Mouse (Mus musculus) erythroblast, embryonic 14.5 days (primary cell): Measurements from ENCODE around the gene Hist1h4f. TPM values are rescaled to one million over a fixed set of nuclear protein-coding genes. Genes with fewer than 3 reads are reported as not detected.
"Not testable (repeated sequence)": the region's sequence is repeated elsewhere in the genome, so short reads cannot be mapped to it uniquely, and the experiment has no call there.

Source experiments
- H3K27me3 ChIP-seq: 2 replicates; pipeline ENCODE4 v1.6.1; 2012; ENCODE audit warnings: inconsistent platforms; ENCODE audit not compliant: control insufficient read depth
- H3K36me3 ChIP-seq: 2 replicates; pipeline ENCODE4 v1.6.1; 2012; ENCODE audit warnings: mild to moderate bottlenecking, inconsistent platforms; ENCODE audit not compliant: control insufficient read depth
- H3K4me1 ChIP-seq: 2 replicates; pipeline ENCODE4 v1.6.1; 2012; ENCODE audit warnings: inconsistent platforms; ENCODE audit not compliant: control insufficient read depth
- H3K4me3 ChIP-seq: replicated peaks from 2 replicates; pipeline ENCODE3; 2012; ENCODE audit warnings: moderate library complexity, mild to moderate bottlenecking, inconsistent platforms
- H3K9me3 ChIP-seq: 2 replicates; pipeline ENCODE4 v1.6.1; 2012; ENCODE audit warnings: low read length, inconsistent platforms, mixed read lengths; ENCODE audit not compliant: control insufficient read depth
- GATA1 ChIP-seq: IDR thresholded peaks from 2 replicates; pipeline ENCODE4 v1.6.1; 2012; ENCODE audit warnings: low read length, inconsistent platforms, mixed read lengths
- TAL1 ChIP-seq: IDR thresholded peaks from 3 replicates; pipeline ENCODE4 v1.6.1; 2012; ENCODE audit warnings: low read length, inconsistent platforms, mixed read lengths
- polyA plus RNA-seq: library from polyadenylated mRNA; stranded (reverse); fragments of >175 nt; gene quantifications from 2 replicates; pipeline ENCODE4 v1.2.3, GENCODE M21; 2012

Gene Hist1h4f
- 8.3 and 13.8 TPM in 2 replicates for polyA plus RNA-seq

DNA sequence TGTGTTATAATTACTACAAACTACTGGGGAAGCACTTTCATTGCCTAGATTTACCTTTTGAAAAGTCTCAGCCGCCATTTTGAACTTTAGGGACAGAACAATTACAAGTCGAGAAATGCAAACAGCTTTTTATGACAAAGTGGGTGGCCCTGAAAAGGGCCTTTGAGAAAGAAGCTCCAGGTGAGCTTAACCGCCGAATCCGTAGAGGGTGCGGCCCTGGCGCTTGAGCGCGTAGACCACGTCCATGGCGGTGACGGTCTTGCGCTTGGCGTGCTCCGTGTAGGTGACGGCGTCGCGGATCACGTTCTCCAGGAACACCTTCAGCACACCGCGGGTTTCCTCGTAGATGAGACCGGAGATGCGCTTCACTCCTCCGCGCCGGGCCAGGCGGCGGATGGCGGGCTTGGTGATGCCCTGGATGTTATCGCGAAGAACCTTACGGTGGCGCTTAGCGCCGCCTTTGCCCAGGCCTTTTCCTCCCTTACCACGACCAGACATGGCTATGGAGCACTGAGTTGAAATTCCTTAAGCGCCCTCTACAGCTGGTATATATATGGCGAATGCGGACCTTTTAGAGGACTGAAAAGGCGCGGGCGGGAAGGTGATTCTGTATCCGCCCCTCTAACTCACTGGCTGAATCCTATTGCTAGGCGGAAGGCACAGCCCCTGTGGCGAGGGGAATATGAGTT lies at the start of gene Hist1h4f:
Gene Hist1h4f, minus strand, starts transcription at position 503 of the 689 bp plus-strand sequence.
- Histone ChIP-seq H3K4me3 (peak within 1 kb of the TSS; percentile 68), H3K4me1 (peaks cover 79% of the 10 kb centered on the region)
- not testable (repeated sequence) for H3K27me3 ChIP-seq, H3K9me3 ChIP-seq, H3K36me3 ChIP-seq

GRCm38 (mm10) chr13:23597957-23598356 lies 46.5 kb upstream of the Hist1h4f start:
- H3K27me3 ChIP-seq: no peaks in the 10 kb centered on the region
- TF ChIP-seq GATA1 (no peak), TAL1 (no peak)
- H3K4me1 ChIP-seq: peaks cover 69% of the 10 kb centered on the region

DNA sequence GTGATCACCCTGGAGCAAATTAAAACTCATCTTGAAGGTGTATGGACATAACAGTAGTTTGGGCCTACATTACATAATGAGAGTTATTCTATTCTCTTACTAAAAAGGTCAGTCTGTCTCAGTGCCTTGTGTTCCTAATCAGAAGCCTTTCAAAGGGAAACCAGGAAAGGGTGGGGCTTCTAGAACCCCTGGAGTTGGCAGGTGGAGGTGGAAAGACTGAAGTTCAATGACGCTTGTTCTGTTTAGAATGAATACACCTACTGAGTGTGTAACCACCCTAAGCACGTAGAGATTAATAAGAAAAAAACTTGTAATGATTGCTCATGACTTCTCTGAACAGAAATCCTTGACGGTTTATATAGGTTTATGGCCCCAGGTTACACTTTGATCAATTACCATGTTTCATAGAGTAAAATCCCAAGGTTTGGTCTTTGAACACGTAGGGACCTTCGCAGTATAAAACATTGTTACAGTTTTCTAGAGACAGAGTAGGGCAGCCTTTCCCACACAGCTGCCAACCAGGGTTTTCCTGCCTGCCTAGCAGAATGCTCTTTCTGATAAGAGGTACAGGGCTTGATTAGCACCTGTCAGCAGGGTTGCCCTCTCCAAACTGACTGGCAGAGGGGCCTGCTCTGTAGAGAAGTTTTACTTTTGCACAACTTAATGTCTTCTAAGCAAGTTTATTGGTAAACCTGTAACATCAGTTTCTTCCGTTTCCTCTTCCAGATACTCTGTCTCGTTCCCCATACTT lies 44.3 kb upstream of the Hist1h4f start:
- H3K4me1 ChIP-seq: peaks cover 72% of the 10 kb centered on the region
- TF ChIP-seq GATA1 (peak; percentile 89), TAL1 (peak; percentile 92)
- peak overlapping the region; percentile 45 for H3K4me3 ChIP-seq
- peaks cover 9% of the 10 kb centered on the region for H3K36me3 ChIP-seq
- H3K9me3 ChIP-seq: peaks cover 3% of the 10 kb centered on the region; the same call in 1 of the 2 replicates
- H3K27me3 ChIP-seq: no peaks in the 10 kb centered on the region

More at GRCm38 (mm10) chr13:23597957-23598356, 46.5 kb upstream of the Hist1h4f start:
- peak overlapping the region; percentile 42 for H3K4me3 ChIP-seq
- H3K9me3 ChIP-seq: peaks cover 4% of the 10 kb centered on the region
- peaks cover 9% of the 10 kb centered on the region for H3K36me3 ChIP-seq

DNA sequence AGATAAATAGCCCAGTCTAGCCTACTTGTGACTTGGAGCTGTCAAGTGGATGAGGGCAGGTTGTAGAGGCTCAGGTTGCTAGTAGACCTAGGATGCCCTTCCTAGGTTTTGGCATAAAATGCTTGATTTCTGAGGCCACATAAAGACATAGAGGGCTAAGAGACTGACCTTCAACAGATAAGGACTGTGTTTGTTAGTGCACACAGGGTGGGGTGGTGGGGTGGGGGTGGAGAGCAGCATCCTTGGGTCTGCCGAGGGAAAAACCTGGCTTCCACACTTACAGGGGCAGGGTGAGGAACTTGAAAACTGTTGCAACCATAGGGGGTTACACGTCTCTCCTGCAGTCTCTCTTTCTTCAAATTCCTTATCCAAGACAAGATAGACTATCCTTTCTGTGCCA lies 43.7 kb upstream of the Hist1h4f start:
- Histone ChIP-seq H3K9me3 (peaks cover 3% of the 10 kb centered on the region; the same call in 1 of the 2 replicates), H3K4me3 (peak overlapping the region; percentile 45), H3K36me3 (peaks cover 9% of the 10 kb centered on the region), H3K27me3 (no peaks in the 10 kb centered on the region), H3K4me1 (peaks cover 72% of the 10 kb centered on the region)
- TF ChIP-seq GATA1 (no peak), TAL1 (no peak)

- no peak overlapping the region for H3K4me3 ChIP-seq
- peaks cover 11% of the 10 kb centered on the region for H3K36me3 ChIP-seq
- peaks cover 74% of the 10 kb centered on the region for H3K4me1 ChIP-seq
- H3K9me3 ChIP-seq: peaks cover 3% of the 10 kb centered on the region; the same call in 1 of the 2 replicates
- TF ChIP-seq TAL1: no peak
- peak; percentile 59 for TF ChIP-seq GATA1
- no peaks in the 10 kb centered on the region for H3K27me3 ChIP-seq
Measured at GRCm38 (mm10) chr13:23593051-23593770, 41.8 kb upstream of the Hist1h4f start.

- Histone ChIP-seq H3K4me3 (no peak overlapping the region), H3K9me3 (peaks cover 3% of the 10 kb centered on the region; the same call in 1 of the 2 replicates), H3K27me3 (no peaks in the 10 kb centered on the region), H3K36me3 (peaks cover 11% of the 10 kb centered on the region), H3K4me1 (peaks cover 73% of the 10 kb centered on the region)
- no peak for TF ChIP-seq GATA1
- TF ChIP-seq TAL1: no peak
Measured at GRCm38 (mm10) chr13:23592614-23593013, 41.2 kb upstream of the Hist1h4f start.

DNA sequence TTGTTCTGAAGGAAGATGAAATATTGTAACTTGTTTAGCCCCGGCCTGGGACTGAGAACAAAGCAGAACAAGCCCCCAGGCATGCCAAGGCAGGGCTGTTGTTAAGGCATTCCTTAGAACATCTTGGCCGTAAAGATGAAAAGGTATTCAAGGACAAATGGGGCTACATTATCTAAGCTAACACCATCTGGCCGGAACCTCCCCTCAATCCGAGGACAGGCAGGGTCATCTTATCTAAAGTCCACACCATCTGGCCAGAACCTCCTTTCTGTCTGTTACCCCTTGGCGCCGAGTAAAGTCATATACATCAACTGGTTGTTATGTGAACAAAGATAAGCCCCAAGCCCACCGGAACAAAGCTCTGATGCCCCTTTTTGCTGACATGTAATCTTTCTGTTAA lies 40.4 kb upstream of the Hist1h4f start:
- H3K4me1 ChIP-seq: peaks cover 69% of the 10 kb centered on the region
- H3K4me3 ChIP-seq, H3K27me3 ChIP-seq, H3K36me3 ChIP-seq, H3K9me3 ChIP-seq: not testable (repeated sequence)

- Histone ChIP-seq H3K27me3 (no peaks in the 10 kb centered on the region), H3K36me3 (peaks cover 5% of the 10 kb centered on the region), H3K4me3 (no peak overlapping the region), H3K9me3 (peaks cover 3% of the 10 kb centered on the region; the same call in 1 of the 2 replicates), H3K4me1 (peaks cover 69% of the 10 kb centered on the region)
- TF ChIP-seq GATA1 (no peak), TAL1 (no peak)
Measured at GRCm38 (mm10) chr13:23591206-23591605, 39.8 kb upstream of the Hist1h4f start.

- TF ChIP-seq TAL1: no peak
- no peak for TF ChIP-seq GATA1
- Histone ChIP-seq H3K27me3 (no peaks in the 10 kb centered on the region), H3K36me3 (peaks cover 6% of the 10 kb centered on the region), H3K4me3 (peak overlapping the region; percentile 67), H3K4me1 (peaks cover 58% of the 10 kb centered on the region), H3K9me3 (peaks cover 2% of the 10 kb centered on the region; the same call in 1 of the 2 replicates)
Measured at GRCm38 (mm10) chr13:23586940-23587225, 35.4 kb upstream of the Hist1h4f start.
